Mouse (Mus musculus): ENCODE data around the gene Vsig8. TPM values are rescaled to one million over a fixed set of nuclear protein-coding genes. Genes with fewer than 3 reads are reported as not detected.

The Vsig8 gene
- total RNA-seq, 2 experiments from 2014 or later, result 0.27 to 0.43 TPM

GRCm38 (mm10) chr1:172585612-172586567, 30.2 kb downstream of the Vsig8 start:
- DNase-seq (ENCODE audit: low spot score in 2 of 2), result peak in 1 of 2 experiments; percentile 7

- peak in 1 of 2 experiments; percentile 27 for DNase-seq (ENCODE audit: low spot score in 2 of 2)
Measured at GRCm38 (mm10) chr1:172590385-172590784, 34.6 kb downstream of the Vsig8 start, which contains the start of gene Slamf8. Gene Slamf8, minus strand, starts transcription at chr1:172590568.

GRCm38 (mm10) chr1:172593321-172593720, 37.6 kb downstream of the Vsig8 start:
- DNase-seq (ENCODE audit: low spot score in 2 of 2), result no peak

GRCm38 (mm10) chr1:172593956-172594355, 38.2 kb downstream of the Vsig8 start:
- DNase-seq (ENCODE audit: low spot score in 2 of 2), result no peak

GRCm38 (mm10) chr1:172594495-172594894, 38.8 kb downstream of the Vsig8 start:
- DNase-seq (ENCODE audit: low spot score in 2 of 2), result peak in 1 of 2 experiments; percentile 72

GRCm38 (mm10) chr1:172602326-172602725, 46.6 kb downstream of the Vsig8 start, which contains the start of gene Fcrl6:
Gene Fcrl6, minus strand, starts transcription at chr1:172602551.
- DNase-seq (ENCODE audit: low spot score in 2 of 2), result no peak

- no peak for DNase-seq (ENCODE audit: low spot score in 2 of 2)
Measured at GRCm38 (mm10) chr1:172611304-172611703, 55.6 kb downstream of the Vsig8 start.

GRCm38 (mm10) chr1:172612745-172613144, 57.0 kb downstream of the Vsig8 start:
- DNase-seq (ENCODE audit: low spot score in 2 of 2), result no peak

Other genes with a start within 250 kb of the Vsig8 start
- gene Kcnj9, start 226.6 kb upstream of the Vsig8 start, total RNA-seq (2021), result 10 to 100 TPM; 70.6 to 75.4 TPM
- gene Kcnj10, start 214.7 kb upstream of the Vsig8 start, total RNA-seq (2021), result 10 to 100 TPM; 82.6 to 88.4 TPM
- gene Pigm, start 179.4 kb upstream of the Vsig8 start, total RNA-seq (2021), result 1 to 10 TPM; 7.8 to 8.5 TPM
- gene Slamf9, start 80.6 kb upstream of the Vsig8 start, total RNA-seq (2021), result under 1 TPM; 0.33 to 0.47 TPM
- gene Igsf9, start 74.2 kb upstream of the Vsig8 start, total RNA-seq (2021), result 1 to 10 TPM; 3.9 to 4.8 TPM
- 10 to 100 TPM in 1 of 2 experiments, 1 to 10 TPM in 1; 9.2 to 11.7 TPM for gene Tagln2, start 55.9 kb upstream of the Vsig8 start, total RNA-seq (2021)
- 1 to 10 TPM; 3.4 to 4.0 TPM for gene Cfap45, start 35.1 kb upstream of the Vsig8 start, total RNA-seq (2021)
- not detected for gene Slamf8, start 34.6 kb downstream of the Vsig8 start, total RNA-seq (2021)
- not detected for gene Fcrl6, start 46.6 kb downstream of the Vsig8 start, total RNA-seq (2021)
- 1 to 10 TPM; 5.9 to 8.5 TPM for gene Dusp23, start 77.0 kb downstream of the Vsig8 start, total RNA-seq (2021)
- not detected for gene Crp, start 142.1 kb downstream of the Vsig8 start, total RNA-seq (2021)

All from layer of hippocampus, adult 18-20 months (tissue).